Mouse (Mus musculus): Measurements from ENCODE around the gene Dpyd. TPM values are rescaled to one million over a fixed set of nuclear protein-coding genes. Genes with fewer than 3 reads are reported as not detected.

Gene Dpyd
- polyA plus RNA-seq, 1 experiment: 0.57 TPM

- Histone ChIP-seq H3K27me3 (ENCODE audit: control insufficient read depth, insufficient read depth, low read length, poor library complexity, severe bottlenecking) (no peaks in the 10 kb centered on the region), H3K4me3 (ENCODE audit: low read depth, low read length) (no peak overlapping the region), H3K9me3 (replicated peaks; ENCODE audit: control insufficient read depth, insufficient read depth, low read length, poor library complexity, severe bottlenecking) (no peaks in the 10 kb centered on the region), H3K27ac (ENCODE audit: insufficient read depth, low read length) (no peak overlapping the region), H3K9ac (ENCODE audit: low read depth, poor library complexity, severe bottlenecking) (no peak overlapping the region), H3K36me3 (ENCODE audit: control insufficient read depth, insufficient read depth, low read length, poor library complexity, severe bottlenecking) (no peaks in the 10 kb centered on the region), H3K4me1 (ENCODE audit: control insufficient read depth, insufficient read depth, low read length) (no peaks in the 10 kb centered on the region)
- no peak for TF ChIP-seq EP300 (IDR thresholded peaks at IDR 0.05; ENCODE audit: insufficient read depth, low read depth, low read length)
- TF ChIP-seq POLR2A (IDR thresholded peaks at IDR 0.05; ENCODE audit: insufficient read depth, low read length): no peak
- no peak for TF ChIP-seq CTCF (IDR thresholded peaks at IDR 0.05; ENCODE audit: low read depth, low read length)
These were observed 480.7 kb downstream of the Dpyd start for GRCm38 (mm10) chr3:119042611-119043010.

- H3K27ac ChIP-seq (ENCODE audit: insufficient read depth, low read length): no peak overlapping the region
- TF ChIP-seq POLR2A (IDR thresholded peaks at IDR 0.05; ENCODE audit: insufficient read depth, low read length) (no peak), CTCF (IDR thresholded peaks at IDR 0.05; ENCODE audit: low read depth, low read length) (no peak), EP300 (IDR thresholded peaks at IDR 0.05; ENCODE audit: insufficient read depth, low read depth, low read length) (no peak)
- H3K27me3 ChIP-seq (ENCODE audit: control insufficient read depth, insufficient read depth, low read length, poor library complexity, severe bottlenecking): no peaks in the 10 kb centered on the region
- H3K9me3 ChIP-seq (replicated peaks; ENCODE audit: control insufficient read depth, insufficient read depth, low read length, poor library complexity, severe bottlenecking): no peaks in the 10 kb centered on the region
- no peak overlapping the region for H3K4me3 ChIP-seq (ENCODE audit: low read depth, low read length)
- no peaks in the 10 kb centered on the region for H3K36me3 ChIP-seq (ENCODE audit: control insufficient read depth, insufficient read depth, low read length, poor library complexity, severe bottlenecking)
- no peak overlapping the region for H3K9ac ChIP-seq (ENCODE audit: low read depth, poor library complexity, severe bottlenecking)
- H3K4me1 ChIP-seq (ENCODE audit: control insufficient read depth, insufficient read depth, low read length): no peaks in the 10 kb centered on the region
These were observed 494.2 kb downstream of the Dpyd start for GRCm38 (mm10) chr3:119056144-119056543.

GRCm38 (mm10) chr3:119063214-119063613 lies 501.3 kb downstream of the Dpyd start:
- no peak overlapping the region for H3K27ac ChIP-seq (ENCODE audit: insufficient read depth, low read length)
- H3K4me3 ChIP-seq (ENCODE audit: low read depth, low read length): no peak overlapping the region
- no peaks in the 10 kb centered on the region for H3K4me1 ChIP-seq (ENCODE audit: control insufficient read depth, insufficient read depth, low read length)
- TF ChIP-seq POLR2A (IDR thresholded peaks at IDR 0.05; ENCODE audit: insufficient read depth, low read length): no peak
- no peak for TF ChIP-seq CTCF (IDR thresholded peaks at IDR 0.05; ENCODE audit: low read depth, low read length)
- TF ChIP-seq EP300 (IDR thresholded peaks at IDR 0.05; ENCODE audit: insufficient read depth, low read depth, low read length): no peak
- no peaks in the 10 kb centered on the region for H3K27me3 ChIP-seq (ENCODE audit: control insufficient read depth, insufficient read depth, low read length, poor library complexity, severe bottlenecking)
- H3K9ac ChIP-seq (ENCODE audit: low read depth, poor library complexity, severe bottlenecking): no peak overlapping the region
- H3K9me3 ChIP-seq (replicated peaks; ENCODE audit: control insufficient read depth, insufficient read depth, low read length, poor library complexity, severe bottlenecking): no peaks in the 10 kb centered on the region
- no peaks in the 10 kb centered on the region for H3K36me3 ChIP-seq (ENCODE audit: control insufficient read depth, insufficient read depth, low read length, poor library complexity, severe bottlenecking)

- Histone ChIP-seq H3K4me1 (ENCODE audit: control insufficient read depth, insufficient read depth, low read length) (no peaks in the 10 kb centered on the region), H3K27ac (ENCODE audit: insufficient read depth, low read length) (no peak overlapping the region), H3K36me3 (ENCODE audit: control insufficient read depth, insufficient read depth, low read length, poor library complexity, severe bottlenecking) (no peaks in the 10 kb centered on the region), H3K9me3 (replicated peaks; ENCODE audit: control insufficient read depth, insufficient read depth, low read length, poor library complexity, severe bottlenecking) (no peaks in the 10 kb centered on the region), H3K4me3 (ENCODE audit: low read depth, low read length) (no peak overlapping the region), H3K9ac (ENCODE audit: low read depth, poor library complexity, severe bottlenecking) (no peak overlapping the region), H3K27me3 (ENCODE audit: control insufficient read depth, insufficient read depth, low read length, poor library complexity, severe bottlenecking) (no peaks in the 10 kb centered on the region)
- TF ChIP-seq CTCF (IDR thresholded peaks at IDR 0.05; ENCODE audit: low read depth, low read length): no peak
- TF ChIP-seq EP300 (IDR thresholded peaks at IDR 0.05; ENCODE audit: insufficient read depth, low read depth, low read length): no peak
- no peak for TF ChIP-seq POLR2A (IDR thresholded peaks at IDR 0.05; ENCODE audit: insufficient read depth, low read length)
These were observed 501.7 kb downstream of the Dpyd start for GRCm38 (mm10) chr3:119063642-119064041.

GRCm38 (mm10) chr3:119064746-119065145 lies 502.8 kb downstream of the Dpyd start:
- Histone ChIP-seq H3K9me3 (replicated peaks; ENCODE audit: control insufficient read depth, insufficient read depth, low read length, poor library complexity, severe bottlenecking) (no peaks in the 10 kb centered on the region), H3K4me3 (ENCODE audit: low read depth, low read length) (no peak overlapping the region), H3K36me3 (ENCODE audit: control insufficient read depth, insufficient read depth, low read length, poor library complexity, severe bottlenecking) (no peaks in the 10 kb centered on the region)

GRCm38 (mm10) chr3:119067221-119067620 lies 505.3 kb downstream of the Dpyd start:
- Histone ChIP-seq H3K27ac (ENCODE audit: insufficient read depth, low read length) (no peak overlapping the region), H3K4me3 (ENCODE audit: low read depth, low read length) (no peak overlapping the region), H3K9me3 (replicated peaks; ENCODE audit: control insufficient read depth, insufficient read depth, low read length, poor library complexity, severe bottlenecking) (no peaks in the 10 kb centered on the region), H3K4me1 (ENCODE audit: control insufficient read depth, insufficient read depth, low read length) (no peaks in the 10 kb centered on the region), H3K27me3 (ENCODE audit: control insufficient read depth, insufficient read depth, low read length, poor library complexity, severe bottlenecking) (no peaks in the 10 kb centered on the region), H3K9ac (ENCODE audit: low read depth, poor library complexity, severe bottlenecking) (no peak overlapping the region), H3K36me3 (ENCODE audit: control insufficient read depth, insufficient read depth, low read length, poor library complexity, severe bottlenecking) (no peaks in the 10 kb centered on the region)
- TF ChIP-seq POLR2A (IDR thresholded peaks at IDR 0.05; ENCODE audit: insufficient read depth, low read length): no peak
- TF ChIP-seq CTCF (IDR thresholded peaks at IDR 0.05; ENCODE audit: low read depth, low read length): no peak
- TF ChIP-seq EP300 (IDR thresholded peaks at IDR 0.05; ENCODE audit: insufficient read depth, low read depth, low read length): no peak

More at GRCm38 (mm10) chr3:119064746-119065145, 502.8 kb downstream of the Dpyd start:
- TF ChIP-seq CTCF (IDR thresholded peaks at IDR 0.05; ENCODE audit: low read depth, low read length) (no peak), POLR2A (IDR thresholded peaks at IDR 0.05; ENCODE audit: insufficient read depth, low read length) (no peak), EP300 (IDR thresholded peaks at IDR 0.05; ENCODE audit: insufficient read depth, low read depth, low read length) (no peak)
- Histone ChIP-seq H3K4me1 (ENCODE audit: control insufficient read depth, insufficient read depth, low read length) (no peaks in the 10 kb centered on the region), H3K27ac (ENCODE audit: insufficient read depth, low read length) (no peak overlapping the region), H3K9ac (ENCODE audit: low read depth, poor library complexity, severe bottlenecking) (no peak overlapping the region), H3K27me3 (ENCODE audit: control insufficient read depth, insufficient read depth, low read length, poor library complexity, severe bottlenecking) (no peaks in the 10 kb centered on the region)
